Mouse (Mus musculus) bone marrow, adult 2 months (tissue): ENCODE measurements around the gene Kcnip3.

Source experiments
- CTCF ChIP-seq: fragments of 200-500 bp; IDR thresholded peaks from 2 replicates; pipeline ENCODE4 v1.5.1; 2011; ENCODE audit warnings: low read length, control low read depth; ENCODE audit not compliant: control insufficient read depth, insufficient read depth
- POLR2A ChIP-seq: fragments of 200-500 bp; IDR thresholded peaks from 2 replicates; pipeline ENCODE4 v1.6.1; 2011; ENCODE audit warnings: low read depth, mild to moderate bottlenecking, control low read depth, low read length, borderline replicate concordance; ENCODE audit not compliant: control insufficient read depth

- TF ChIP-seq POLR2A (no peak), CTCF (no peak)
Measured at GRCm38 (mm10) chr2:127461351-127461750, 60.5 kb downstream of the Kcnip3 start.
